Mouse (Mus musculus) heart, postnatal 0 days (tissue): ENCODE results near the gene Gm20661. TPM values are rescaled to one million over a fixed set of nuclear protein-coding genes. Genes with fewer than 3 reads are reported as not detected.
A peak's percentile ranks its signal among the peaks of the same experiment; 100 is the strongest.

Source experiments
- ATAC-seq: fragments of 200-750 bp; cut with Nextera tagmentation; 2 replicates; pipeline ENCODE4 v1.8.0; 2017; ENCODE audit warnings: low read depth, moderate number of reproducible peaks, moderate library complexity; ENCODE audit not compliant: insufficient read depth
- DNase-seq: peaks from one replicate; pipeline ENCODE4 v3.0.0-alpha.2; 2016; ENCODE audit warnings: low spot score
- H3K27ac ChIP-seq: fragments of 300-500 bp; sonication (generic); 2 replicates; pipeline ENCODE4 v1.5.1; 2014; ENCODE audit warnings: low read depth, mild to moderate bottlenecking
- H3K27me3 ChIP-seq: fragments of 300-500 bp; sonication (generic); 2 replicates; pipeline ENCODE4 v1.6.1; 2014; ENCODE audit warnings: low read length, mixed read lengths; ENCODE audit not compliant: control insufficient read depth, insufficient read depth
- H3K36me3 ChIP-seq: fragments of 300-500 bp; sonication (generic); replicated peaks from 2 replicates; pipeline ENCODE4 v1.6.1; 2014; ENCODE audit warnings: low read length, mixed read lengths; ENCODE audit not compliant: control insufficient read depth, insufficient read depth
- H3K4me1 ChIP-seq: fragments of 300-500 bp; sonication (generic); 2 replicates; pipeline ENCODE4 v1.6.1; 2014; ENCODE audit warnings: antibody characterized with exemption; ENCODE audit not compliant: control insufficient read depth, insufficient read depth
- H3K4me2 ChIP-seq: fragments of 300-500 bp; sonication (generic); 2 replicates; pipeline ENCODE4 v1.6.1; 2014; ENCODE audit warnings: low read depth, mild to moderate bottlenecking, low read length, moderate library complexity
- H3K4me3 ChIP-seq: fragments of 300-500 bp; sonication (generic); 2 replicates; pipeline ENCODE4 v1.5.1; 2014; ENCODE audit warnings: low read depth, low read length
- H3K9ac ChIP-seq: fragments of 300-500 bp; sonication (generic); replicated peaks from 2 replicates; pipeline ENCODE4 v1.6.1; 2014; ENCODE audit warnings: low read depth, low read length, mixed read lengths
- H3K9me3 ChIP-seq: fragments of 300-500 bp; sonication (generic); replicated peaks from 2 replicates; pipeline ENCODE4 v1.6.1; 2016; ENCODE audit warnings: low read length; ENCODE audit not compliant: control insufficient read depth
- CTCF ChIP-seq: IDR thresholded peaks from 2 replicates; pipeline ENCODE4 v1.5.1; 2016; ENCODE audit warnings: antibody characterized with exemption, control low read depth, low read depth
- EP300 ChIP-seq: IDR thresholded peaks from 2 replicates; pipeline ENCODE4 v1.6.1; 2016; ENCODE audit warnings: antibody characterized with exemption, low read depth
- WGBS: fragments of 180-500 bp; shearing (Covaris S2); extraction: QIAGEN DNeasy Blood & Tissue Kit; methylation state at CpG from one replicate; pipeline ENCODE4 v1.1.7; 2014; 5-methylcytosine and 5-hydroxymethylcytosine counted together
- polyA plus RNA-seq: library from polyadenylated mRNA; unstranded; fragments of >200 nt; fragmentation: Nextera tagmentation; extraction: Ambion mirVana; gene quantifications from 2 replicates; pipeline ENCODE4 v1.2.1, GENCODE M21; 2015
- total RNA-seq: library from RNA; depleted of rRNA; stranded (reverse); fragments of >200 nt; gene quantifications from 2 replicates; pipeline ENCODE4 v1.2.3, GENCODE M21; 2014; ENCODE audit warnings: low replicate concordance

Gm20661 gene
- total and polyA plus RNA-seq, 2 experiments from 2014 or later: 0.19 to 0.57 TPM

GRCm38 (mm10) chr9:107978815-107979214 lies 4.0 kb upstream of the Gm20661 start:
- Histone ChIP-seq H3K36me3 (peaks cover 18% of the 10 kb centered on the region), H3K4me3 (no peak overlapping the region), H3K27ac (no peak overlapping the region), H3K4me1 (peaks cover 50% of the 10 kb centered on the region), H3K27me3 (no peaks in the 10 kb centered on the region), H3K4me2 (no peak overlapping the region), H3K9ac (no peak overlapping the region), H3K9me3 (no peaks in the 10 kb centered on the region)
- no peak for ATAC-seq
- WGBS: 87% methylated on average over 12 of the region's 12 CpGs
- no peak for TF ChIP-seq EP300
- no peak for TF ChIP-seq CTCF
- DNase-seq: no peak

GRCm38 (mm10) chr9:107981684-107982605 lies 913 bp upstream of the Gm20661 start:
- Histone ChIP-seq H3K36me3 (peaks cover 18% of the 10 kb centered on the region), H3K9ac (peak overlapping the region; percentile 52), H3K4me1 (peaks cover 26% of the 10 kb centered on the region), H3K27ac (peak overlapping the region; percentile 98), H3K27me3 (no peaks in the 10 kb centered on the region), H3K9me3 (no peaks in the 10 kb centered on the region), H3K4me2 (peak overlapping the region; percentile 84), H3K4me3 (peak overlapping the region; percentile 17)
- DNase-seq: peak; percentile 66
- TF ChIP-seq CTCF (no peak), EP300 (peak; percentile 37; the same call in 1 of the 2 replicates)
- ATAC-seq: peak; percentile 11; the same call in 1 of the 2 replicates
- WGBS: 48% methylated on average over 7 of the region's 7 CpGs

GRCm38 (mm10) chr9:107983421-107983890 lies 598 bp downstream of the Gm20661 start:
- H3K4me3 ChIP-seq: peak overlapping the region; percentile 80
- peak; percentile 66 for ATAC-seq
- no peaks in the 10 kb centered on the region for H3K9me3 ChIP-seq
- H3K27ac ChIP-seq: peak overlapping the region; percentile 98
- WGBS: 6% methylated on average over 4 of the region's 4 CpGs
- peak overlapping the region; percentile 77 for H3K9ac ChIP-seq
- H3K4me2 ChIP-seq: peak overlapping the region; percentile 84
- DNase-seq: peak; percentile 93
- peaks cover 26% of the 10 kb centered on the region for H3K4me1 ChIP-seq
- H3K36me3 ChIP-seq: peaks cover 12% of the 10 kb centered on the region
- TF ChIP-seq EP300 (peak; percentile 97), CTCF (no peak)
- H3K27me3 ChIP-seq: no peaks in the 10 kb centered on the region

- no peaks in the 10 kb centered on the region for H3K9me3 ChIP-seq
- H3K4me3 ChIP-seq: peak overlapping the region; percentile 80
- H3K27ac ChIP-seq: peak overlapping the region; percentile 98
- TF ChIP-seq EP300: no peak
- TF ChIP-seq CTCF: no peak
- H3K9ac ChIP-seq: peak overlapping the region; percentile 77
- H3K4me2 ChIP-seq: peak overlapping the region; percentile 84
- DNase-seq: no peak
- peaks cover 26% of the 10 kb centered on the region for H3K4me1 ChIP-seq
- no peak for ATAC-seq
- WGBS: 49% methylated on average over 19 of the region's 19 CpGs
- H3K27me3 ChIP-seq: no peaks in the 10 kb centered on the region
- H3K36me3 ChIP-seq: peaks cover 9% of the 10 kb centered on the region
These were observed 1.3 kb downstream of the Gm20661 start for GRCm38 (mm10) chr9:107984052-107984753.

- Histone ChIP-seq H3K36me3 (peaks cover 4% of the 10 kb centered on the region), H3K4me1 (peaks cover 26% of the 10 kb centered on the region), H3K27me3 (no peaks in the 10 kb centered on the region), H3K4me2 (peak overlapping the region; percentile 84), H3K9me3 (no peaks in the 10 kb centered on the region), H3K9ac (peak overlapping the region; percentile 77), H3K27ac (peak overlapping the region; percentile 98), H3K4me3 (peak overlapping the region; percentile 80)
- TF ChIP-seq CTCF: no peak
- TF ChIP-seq EP300: no peak
- DNase-seq (no peak), ATAC-seq (no peak)
- WGBS: 48% methylated on average over 9 of the region's 9 CpGs
These were observed 1.8 kb downstream of the Gm20661 start for GRCm38 (mm10) chr9:107984754-107985055.
